Mouse (Mus musculus): ENCODE results near the gene Prrt4. TPM values are rescaled to one million over a fixed set of nuclear protein-coding genes. Genes with fewer than 3 reads are reported as not detected.
"Not testable (repeated sequence)": the region's sequence is repeated elsewhere in the genome, so short reads cannot be mapped to it uniquely, and the experiment has no call there.

Prrt4 gene
- total RNA-seq, 2 experiments from 2014 or later = 7.3 to 7.7 TPM

- peak; percentile 96 for DNase-seq
These were observed 19.2 kb upstream of the Prrt4 start for GRCm38 (mm10) chr6:29198309-29199222.

GRCm38 (mm10) chr6:29195846-29196698, 16.7 kb upstream of the Prrt4 start:
- DNase-seq = peak; percentile 36

- DNase-seq = peak; percentile 3
These were observed 15.8 kb upstream of the Prrt4 start for GRCm38 (mm10) chr6:29195146-29195545.

GRCm38 (mm10) chr6:29193961-29194750, 14.8 kb upstream of the Prrt4 start:
- peak; percentile 59 for DNase-seq

GRCm38 (mm10) chr6:29187936-29188335, 8.6 kb upstream of the Prrt4 start:
- no peak for DNase-seq

GRCm38 (mm10) chr6:29179843-29180242, 459 bp upstream of the Prrt4 start:
- DNase-seq = no peak

GRCm38 (mm10) chr6:29177901-29178879, 1.2 kb downstream of the Prrt4 start:
- DNase-seq = no peak

- no peak for DNase-seq
These were observed 4.3 kb downstream of the Prrt4 start for GRCm38 (mm10) chr6:29175113-29175512.

- DNase-seq = no peak
These were observed 5.0 kb downstream of the Prrt4 start for GRCm38 (mm10) chr6:29174368-29174767.

GRCm38 (mm10) chr6:29170952-29171388, 8.4 kb downstream of the Prrt4 start:
- peak; percentile 88 for DNase-seq

- DNase-seq = peak; percentile 28
These were observed 9.1 kb downstream of the Prrt4 start for GRCm38 (mm10) chr6:29170063-29170921.

GRCm38 (mm10) chr6:29169675-29170062, 9.7 kb downstream of the Prrt4 start:
- DNase-seq = no peak

GRCm38 (mm10) chr6:29168871-29169270, 10.5 kb downstream of the Prrt4 start:
- DNase-seq = no peak

GRCm38 (mm10) chr6:29166196-29166595, 13.2 kb downstream of the Prrt4 start:
- peak; percentile 56 for DNase-seq

GRCm38 (mm10) chr6:29164314-29165244, 14.8 kb downstream of the Prrt4 start, which contains the start of gene Rbm28:
TSS of gene Rbm28 (minus strand) at chr6:29165006.
- peak; percentile 91 for DNase-seq

GRCm38 (mm10) chr6:29161291-29161690, 18.1 kb downstream of the Prrt4 start:
- DNase-seq = not testable (repeated sequence)

- no peak for DNase-seq
These were observed 18.6 kb downstream of the Prrt4 start for GRCm38 (mm10) chr6:29160786-29161185.

GRCm38 (mm10) chr6:29156326-29156725, 23.1 kb downstream of the Prrt4 start:
- DNase-seq = no peak

- no peak for DNase-seq
These were observed 29.4 kb downstream of the Prrt4 start for GRCm38 (mm10) chr6:29150001-29150400.
